Mouse (Mus musculus): ENCODE data around the gene Lipa. TPM values are rescaled to one million over a fixed set of nuclear protein-coding genes. Genes with fewer than 3 reads are reported as not detected.

Gene Lipa
- polyA plus RNA-seq, 1 experiment from 2014 or later = 32.4 TPM

DNA sequence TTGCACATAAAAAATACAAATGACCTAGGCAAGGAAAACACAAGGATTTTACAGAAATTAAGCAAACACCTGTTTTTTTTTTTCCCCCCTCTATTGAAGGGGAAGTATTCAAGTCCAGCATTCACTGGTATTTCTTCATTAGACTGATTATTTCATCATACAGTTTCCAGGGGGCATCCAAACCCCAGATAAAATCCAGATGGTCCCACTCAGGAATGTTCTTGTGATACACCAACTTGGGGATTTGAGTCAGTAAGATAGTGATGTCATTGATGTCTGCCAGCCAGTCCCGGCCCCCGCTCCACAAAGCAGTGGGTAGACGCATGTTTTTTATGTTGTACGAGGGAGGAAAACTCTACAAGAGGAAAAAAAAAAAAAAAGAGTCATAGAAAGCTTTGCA is 33.4 kb downstream of the Lipa start:
- 87% methylated on average over 4 of the region's 4 CpGs for WGBS
- H3K9ac ChIP-seq (ENCODE audit: low read length) = no peak overlapping the region

DNA sequence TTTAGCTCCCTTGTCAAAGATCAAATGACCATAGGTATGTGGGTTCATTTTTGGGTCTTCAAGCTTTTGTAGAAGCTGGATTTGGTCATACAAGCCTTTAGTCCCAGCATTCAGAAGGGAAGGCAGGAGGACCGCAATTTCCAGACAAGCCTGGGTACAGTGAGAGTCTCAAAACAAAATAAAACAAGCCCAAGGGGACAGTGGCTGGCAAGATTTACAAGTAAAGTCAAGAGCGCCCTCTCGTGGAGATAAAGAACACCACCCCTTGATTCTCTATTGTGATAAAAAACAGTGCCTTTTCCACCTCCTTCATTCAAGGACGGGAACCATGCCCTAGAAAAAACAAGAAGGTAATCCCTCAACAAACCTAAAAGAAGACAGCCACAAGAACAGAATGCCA is 43.7 kb downstream of the Lipa start:
- no peaks in the 10 kb centered on the region for H3K4me1 ChIP-seq (ENCODE audit: control insufficient read depth, insufficient read depth, low read length)
- no peaks in the 10 kb centered on the region for H3K27me3 ChIP-seq (ENCODE audit: control insufficient read depth, insufficient read depth, low read length)
- no peak overlapping the region for H3K4me2 ChIP-seq (ENCODE audit: low read depth, low read length)
- no peaks in the 10 kb centered on the region for H3K9me3 ChIP-seq (replicated peaks; ENCODE audit: control insufficient read depth, low read length)
- no peak overlapping the region for H3K27ac ChIP-seq (ENCODE audit: low read length)
- no peaks in the 10 kb centered on the region for H3K36me3 ChIP-seq (ENCODE audit: control insufficient read depth, insufficient read depth, low read length)
- no peak overlapping the region for H3K9ac ChIP-seq (ENCODE audit: low read length)
- no peak overlapping the region for H3K4me3 ChIP-seq (replicated peaks; ENCODE audit: low read length)
- whole genome bisulfite sequencing = 9% methylated on average over 4 of the region's 4 CpGs
- no peak for ATAC-seq (ENCODE audit: insufficient read depth, low FRiP score)

More for the DNA sequence above, 33.4 kb downstream of the Lipa start:
- ATAC-seq (ENCODE audit: insufficient read depth, low FRiP score) = no peak
- Histone ChIP-seq H3K4me3 (replicated peaks; ENCODE audit: low read length) (no peak overlapping the region), H3K4me1 (ENCODE audit: control insufficient read depth, insufficient read depth, low read length) (no peaks in the 10 kb centered on the region), H3K4me2 (ENCODE audit: low read depth, low read length) (no peak overlapping the region), H3K27me3 (ENCODE audit: control insufficient read depth, insufficient read depth, low read length) (no peaks in the 10 kb centered on the region), H3K9me3 (replicated peaks; ENCODE audit: control insufficient read depth, low read length) (no peaks in the 10 kb centered on the region), H3K27ac (ENCODE audit: low read length) (no peak overlapping the region), H3K36me3 (ENCODE audit: control insufficient read depth, insufficient read depth, low read length) (peaks cover 4% of the 10 kb centered on the region; the same call in 1 of the 2 replicates)

DNA sequence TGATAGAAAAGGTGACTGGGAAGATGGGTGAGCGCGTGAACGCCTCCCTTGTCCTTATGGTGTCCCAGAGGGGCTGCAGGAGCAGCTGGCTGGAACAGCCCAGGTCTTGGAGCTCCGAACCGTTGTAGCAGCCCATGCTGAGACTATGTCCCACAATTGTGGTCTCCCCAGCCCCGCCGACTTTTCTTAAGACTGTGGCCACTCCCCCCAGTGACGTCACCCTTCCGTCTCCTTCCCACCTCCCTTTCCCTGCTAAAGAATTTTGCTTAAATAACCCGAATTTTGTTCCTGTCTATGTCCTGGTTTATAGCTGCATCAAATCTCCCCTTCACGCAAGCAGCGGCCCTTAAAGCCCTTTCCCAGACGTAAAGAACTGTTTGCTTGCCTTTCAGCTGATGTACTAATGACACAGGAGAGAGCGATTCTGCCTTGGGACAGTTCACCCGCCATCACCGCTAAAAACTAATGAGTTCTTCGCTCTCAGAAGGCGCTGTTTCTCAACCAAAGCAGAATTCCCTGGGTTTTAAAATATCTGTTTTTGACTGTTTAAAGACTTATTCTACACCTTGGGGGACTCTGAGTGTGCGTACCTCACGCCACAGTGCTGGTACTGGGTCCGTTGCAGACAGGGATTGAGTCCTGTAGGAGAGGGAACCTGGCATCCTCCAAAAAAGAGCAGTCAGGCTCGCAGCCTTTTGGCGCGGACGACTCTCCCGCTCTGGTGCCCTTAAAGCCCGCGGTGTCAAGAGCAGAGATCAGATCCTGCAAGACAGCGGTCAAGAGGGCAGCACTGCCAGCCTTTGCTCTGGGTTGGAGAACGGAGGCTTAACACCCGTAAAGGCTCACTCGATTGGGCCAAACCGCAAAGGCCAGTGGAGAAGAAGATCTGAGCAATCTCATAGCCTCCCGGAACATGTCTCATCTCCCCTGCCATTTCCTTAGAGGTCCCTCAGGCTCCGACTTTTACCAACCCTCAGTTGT is 52.0 kb downstream of the Lipa start, which contains the start of gene Ch25h:
TSS of gene Ch25h (minus strand) at position 174 of the 981 bp plus-strand sequence.
- H3K36me3 ChIP-seq (ENCODE audit: control insufficient read depth, insufficient read depth, low read length) = no peaks in the 10 kb centered on the region
- H3K4me1 ChIP-seq (ENCODE audit: control insufficient read depth, insufficient read depth, low read length) = peaks cover 10% of the 10 kb centered on the region; the same call in 1 of the 2 replicates
- H3K27ac ChIP-seq (ENCODE audit: low read length) = no peak within 1 kb of the TSS; the same call in 1 of the 2 replicates
- no peaks in the 10 kb centered on the region for H3K9me3 ChIP-seq (replicated peaks; ENCODE audit: control insufficient read depth, low read length)
- 0 out of 2 replicates have a peak, but pooled peaks have one; percentile 37 for ATAC-seq (ENCODE audit: insufficient read depth, low FRiP score)
- under 1% methylated on average over 35 of the region's 35 CpGs for WGBS
- peak within 1 kb of the TSS; percentile 64 for H3K4me3 ChIP-seq (replicated peaks; ENCODE audit: low read length)
- peak within 1 kb of the TSS; percentile 68 for H3K9ac ChIP-seq (ENCODE audit: low read length)
- peak within 1 kb of the TSS; percentile 98 for H3K4me2 ChIP-seq (ENCODE audit: low read depth, low read length)
- peaks cover 10% of the 10 kb centered on the region; the same call in 1 of the 2 replicates for H3K27me3 ChIP-seq (ENCODE audit: control insufficient read depth, insufficient read depth, low read length)

DNA sequence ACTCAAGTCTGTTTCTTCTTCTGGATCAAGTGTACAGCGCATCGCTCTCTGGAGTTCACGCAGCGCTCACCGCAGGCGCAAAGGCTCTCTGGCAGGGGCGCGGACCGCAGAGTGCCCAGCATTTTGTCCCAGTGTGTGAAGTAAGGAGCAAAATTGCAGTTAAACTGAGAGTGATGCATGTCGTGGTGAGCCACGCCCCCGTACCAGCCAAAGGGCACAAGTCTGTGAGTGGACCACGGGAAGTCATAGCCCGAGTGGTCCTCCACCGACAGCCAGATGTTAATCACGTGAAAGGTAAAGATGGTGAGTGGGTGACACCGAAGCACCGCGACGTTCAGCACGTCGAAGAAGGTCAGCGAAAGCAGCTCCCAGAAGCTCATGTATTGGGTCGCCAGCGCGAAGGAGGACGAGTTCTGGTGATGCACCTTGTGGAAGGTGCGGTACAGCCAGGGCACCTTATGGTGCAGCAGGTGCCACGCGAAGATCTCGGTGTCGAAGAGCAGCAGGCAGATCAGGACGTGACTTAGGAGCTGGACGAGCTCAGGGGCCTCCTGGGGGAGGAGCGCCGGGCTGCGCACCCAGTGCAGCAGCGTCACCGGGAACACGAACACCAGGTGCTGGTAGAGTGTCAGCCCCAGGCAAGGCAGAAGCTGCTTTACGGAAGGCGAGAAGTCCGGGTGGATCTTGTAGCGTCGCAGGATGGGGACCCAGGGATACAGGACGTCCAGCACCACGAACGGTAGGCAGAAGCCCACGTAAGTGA is 52.9 kb downstream of the Lipa start:
- peaks cover 10% of the 10 kb centered on the region; the same call in 1 of the 2 replicates for H3K27me3 ChIP-seq (ENCODE audit: control insufficient read depth, insufficient read depth, low read length)
- peak overlapping the region; percentile 98 for H3K4me2 ChIP-seq (ENCODE audit: low read depth, low read length)
- H3K27ac ChIP-seq (ENCODE audit: low read length) = no peak overlapping the region
- ATAC-seq (ENCODE audit: insufficient read depth, low FRiP score) = 0 out of 2 replicates have a peak, but pooled peaks have one; percentile 25
- 8% methylated on average over 49 of the region's 49 CpGs for WGBS
- H3K4me3 ChIP-seq (replicated peaks; ENCODE audit: low read length) = peak overlapping the region; percentile 64
- H3K4me1 ChIP-seq (ENCODE audit: control insufficient read depth, insufficient read depth, low read length) = peaks cover 10% of the 10 kb centered on the region; the same call in 1 of the 2 replicates
- H3K36me3 ChIP-seq (ENCODE audit: control insufficient read depth, insufficient read depth, low read length) = no peaks in the 10 kb centered on the region
- H3K9ac ChIP-seq (ENCODE audit: low read length) = peak overlapping the region; percentile 68
- no peaks in the 10 kb centered on the region for H3K9me3 ChIP-seq (replicated peaks; ENCODE audit: control insufficient read depth, low read length)

DNA sequence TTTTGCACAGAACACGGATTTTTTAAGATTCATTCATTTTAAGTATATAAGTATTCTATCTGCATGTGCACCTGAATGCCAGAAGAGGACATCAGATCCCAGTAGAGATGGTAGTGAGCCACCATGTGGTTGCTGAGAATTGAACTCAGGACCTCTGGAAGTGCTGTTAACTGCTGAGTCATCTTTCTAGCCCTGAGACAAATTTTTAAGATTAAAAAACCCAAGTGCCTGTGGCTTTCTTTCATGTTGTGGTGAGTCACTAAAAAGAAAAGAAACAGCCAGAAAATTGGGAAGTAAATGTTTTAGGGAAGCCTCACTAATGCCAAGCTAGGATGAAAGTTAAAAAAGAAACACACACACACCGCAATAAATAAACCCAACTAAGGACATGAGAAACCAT is 55.6 kb downstream of the Lipa start:
- Histone ChIP-seq H3K9ac (ENCODE audit: low read length) (no peak overlapping the region), H3K36me3 (ENCODE audit: control insufficient read depth, insufficient read depth, low read length) (no peaks in the 10 kb centered on the region), H3K27me3 (ENCODE audit: control insufficient read depth, insufficient read depth, low read length) (peaks cover 6% of the 10 kb centered on the region; the same call in 1 of the 2 replicates), H3K4me3 (replicated peaks; ENCODE audit: low read length) (no peak overlapping the region), H3K4me2 (ENCODE audit: low read depth, low read length) (no peak overlapping the region), H3K27ac (ENCODE audit: low read length) (no peak overlapping the region), H3K4me1 (ENCODE audit: control insufficient read depth, insufficient read depth, low read length) (peaks cover 10% of the 10 kb centered on the region; the same call in 1 of the 2 replicates), H3K9me3 (replicated peaks; ENCODE audit: control insufficient read depth, low read length) (no peaks in the 10 kb centered on the region)
- no peak for ATAC-seq (ENCODE audit: insufficient read depth, low FRiP score)
- 78% methylated on average over 2 of the region's 2 CpGs for WGBS

DNA sequence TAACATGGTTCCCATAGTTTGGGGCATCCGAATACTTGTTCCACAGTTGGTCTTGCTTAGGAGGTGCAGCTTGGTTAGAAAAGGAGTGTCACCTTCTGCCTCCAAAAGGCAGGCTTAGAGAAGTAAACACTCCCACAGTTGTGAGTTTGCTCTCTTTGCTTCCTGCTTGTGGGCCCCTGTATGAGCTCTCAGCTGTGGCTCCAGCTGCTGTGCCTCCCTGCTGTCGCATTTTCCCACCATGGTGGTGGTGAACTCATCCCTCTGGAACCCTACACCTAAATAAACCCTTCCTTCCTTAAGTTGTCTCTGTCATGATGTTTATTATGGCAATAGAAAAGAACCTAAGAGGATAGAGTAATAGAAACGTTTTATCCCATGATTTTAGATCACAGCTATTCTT is 58.5 kb downstream of the Lipa start:
- no peak for ATAC-seq (ENCODE audit: insufficient read depth, low FRiP score)
- no peak overlapping the region for H3K27ac ChIP-seq (ENCODE audit: low read length)
- no peaks in the 10 kb centered on the region for H3K9me3 ChIP-seq (replicated peaks; ENCODE audit: control insufficient read depth, low read length)
- no peak overlapping the region for H3K4me3 ChIP-seq (replicated peaks; ENCODE audit: low read length)
- no peaks in the 10 kb centered on the region for H3K4me1 ChIP-seq (ENCODE audit: control insufficient read depth, insufficient read depth, low read length)
- no peak overlapping the region for H3K4me2 ChIP-seq (ENCODE audit: low read depth, low read length)
- WGBS = 29% methylated on average over 3 of the region's 3 CpGs
- H3K27me3 ChIP-seq (ENCODE audit: control insufficient read depth, insufficient read depth, low read length) = 0 out of 2 replicates have a peak, but pooled peaks cover 4% of the 10 kb centered on the region
- no peak overlapping the region for H3K9ac ChIP-seq (ENCODE audit: low read length)
- no peaks in the 10 kb centered on the region for H3K36me3 ChIP-seq (ENCODE audit: control insufficient read depth, insufficient read depth, low read length)

DNA sequence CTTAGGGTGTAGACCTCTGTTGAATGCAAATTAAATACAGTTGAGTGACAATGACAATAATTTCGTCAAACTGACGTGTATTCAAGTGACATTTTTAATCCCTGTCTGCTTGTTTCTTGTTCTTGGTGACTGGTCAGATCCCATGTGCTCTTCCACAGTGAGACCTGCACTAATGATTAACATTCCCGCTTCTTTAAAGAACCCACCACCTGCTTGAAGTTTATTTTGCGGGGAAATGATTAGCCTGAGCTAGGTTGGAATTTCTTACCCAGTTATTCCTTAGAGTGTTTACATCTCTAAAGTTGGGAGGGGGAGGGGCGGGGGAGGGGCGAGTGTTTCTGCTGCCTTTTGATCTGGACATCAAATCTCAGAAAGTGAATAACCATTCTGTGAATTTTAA is 59.1 kb downstream of the Lipa start:
- ATAC-seq (ENCODE audit: insufficient read depth, low FRiP score) = no peak
- Histone ChIP-seq H3K27me3 (ENCODE audit: control insufficient read depth, insufficient read depth, low read length) (0 out of 2 replicates have a peak, but pooled peaks cover 4% of the 10 kb centered on the region), H3K36me3 (ENCODE audit: control insufficient read depth, insufficient read depth, low read length) (no peaks in the 10 kb centered on the region), H3K9ac (ENCODE audit: low read length) (no peak overlapping the region), H3K9me3 (replicated peaks; ENCODE audit: control insufficient read depth, low read length) (no peaks in the 10 kb centered on the region), H3K4me1 (ENCODE audit: control insufficient read depth, insufficient read depth, low read length) (no peaks in the 10 kb centered on the region), H3K4me3 (replicated peaks; ENCODE audit: low read length) (no peak overlapping the region), H3K27ac (ENCODE audit: low read length) (no peak overlapping the region), H3K4me2 (ENCODE audit: low read depth, low read length) (no peak overlapping the region)
- WGBS = 30% methylated on average over 6 of the region's 6 CpGs

DNA sequence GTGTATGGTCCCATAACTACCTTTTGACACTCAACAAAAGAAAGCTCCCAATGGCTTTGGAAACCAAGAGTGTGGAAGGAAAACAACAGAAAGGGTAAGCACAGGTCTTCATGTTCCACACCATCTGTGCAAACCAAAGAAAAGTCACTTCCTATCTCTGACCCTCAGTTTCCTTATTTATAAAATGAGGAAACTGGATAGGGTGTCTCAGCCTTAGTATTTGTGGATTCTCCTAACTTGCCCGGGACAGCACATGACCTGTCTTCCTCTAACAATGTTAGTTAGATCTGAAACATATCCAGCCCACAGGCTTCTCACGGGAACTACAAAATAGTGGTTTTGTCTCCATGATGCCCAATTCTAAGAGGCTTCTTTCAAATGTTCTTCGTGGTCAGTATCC is 62.8 kb downstream of the Lipa start:
- Histone ChIP-seq H3K9me3 (replicated peaks; ENCODE audit: control insufficient read depth, low read length) (no peaks in the 10 kb centered on the region), H3K4me3 (replicated peaks; ENCODE audit: low read length) (no peak overlapping the region), H3K4me1 (ENCODE audit: control insufficient read depth, insufficient read depth, low read length) (no peaks in the 10 kb centered on the region), H3K9ac (ENCODE audit: low read length) (no peak overlapping the region), H3K27ac (ENCODE audit: low read length) (no peak overlapping the region), H3K27me3 (ENCODE audit: control insufficient read depth, insufficient read depth, low read length) (no peaks in the 10 kb centered on the region), H3K4me2 (ENCODE audit: low read depth, low read length) (no peak overlapping the region), H3K36me3 (ENCODE audit: control insufficient read depth, insufficient read depth, low read length) (no peaks in the 10 kb centered on the region)
- no peak for ATAC-seq (ENCODE audit: insufficient read depth, low FRiP score)
- WGBS = 65% methylated on average over 3 of the region's 3 CpGs
